Mouse (Mus musculus) erythroblast, embryonic 14.5 days (primary cell): Measurements from ENCODE around the gene Kdm5c.

Experiments used
- GATA1 ChIP-seq: IDR thresholded peaks from 2 replicates; pipeline ENCODE4 v1.6.1; 2012; ENCODE audit warnings: low read length, inconsistent platforms, mixed read lengths
- TAL1 ChIP-seq: IDR thresholded peaks from 3 replicates; pipeline ENCODE4 v1.6.1; 2012; ENCODE audit warnings: low read length, inconsistent platforms, mixed read lengths

GRCm38 (mm10) chrX:152191266-152191665 lies 41.6 kb upstream of the Kdm5c start:
- TF ChIP-seq TAL1 (no peak), GATA1 (no peak)
